Mouse (Mus musculus) liver, adult 2 months (tissue): ENCODE data around the gene Pcif1. TPM values are rescaled to one million over a fixed set of nuclear protein-coding genes. Genes with fewer than 3 reads are reported as not detected.

Experiments
- DNase-seq: peaks from one replicate; pipeline ENCODE4 v3.0.0-alpha.2; 2011; ENCODE audit warnings: low read depth, low spot score; ENCODE audit errors: extremely low read depth
- H3K27ac ChIP-seq: fragments of 200-500 bp; replicated peaks from 2 replicates; pipeline ENCODE4 v1.5.1; 2012; ENCODE audit warnings: low read depth, mild to moderate bottlenecking, control low read depth, inconsistent platforms, low read length; ENCODE audit not compliant: insufficient read depth
- H3K27me3 ChIP-seq: fragments of 200-500 bp; 2 replicates; pipeline ENCODE4 v1.6.1; 2012; ENCODE audit warnings: mild to moderate bottlenecking, moderate library complexity, low read length, inconsistent platforms; ENCODE audit not compliant: control insufficient read depth, insufficient read depth
- H3K36me3 ChIP-seq: fragments of 200-500 bp; 2 replicates; pipeline ENCODE4 v1.6.1; 2012; ENCODE audit warnings: low read length, inconsistent platforms; ENCODE audit not compliant: control insufficient read depth, insufficient read depth
- H3K4me1 ChIP-seq: fragments of 200-500 bp; 2 replicates; pipeline ENCODE4 v1.6.1; 2011; ENCODE audit warnings: low read length; ENCODE audit not compliant: control insufficient read depth, insufficient read depth
- H3K4me3 ChIP-seq: fragments of 200-500 bp; 2 replicates; pipeline ENCODE4 v1.5.1; 2011; ENCODE audit warnings: low read depth, mild to moderate bottlenecking, control low read depth, low read length, moderate library complexity; ENCODE audit not compliant: insufficient read depth
- H3K79me2 ChIP-seq: fragments of 200-500 bp; 2 replicates; pipeline ENCODE4 v1.6.1; 2012; ENCODE audit warnings: inconsistent platforms, mild to moderate bottlenecking, low read length, moderate library complexity; ENCODE audit not compliant: control insufficient read depth, insufficient read depth
- H3K9ac ChIP-seq: fragments of 200-500 bp; 2 replicates; pipeline ENCODE4 v1.6.1; 2012; ENCODE audit warnings: low read depth, mild to moderate bottlenecking, control low read depth, inconsistent platforms, low read length
- CTCF ChIP-seq: fragments of 200-500 bp; IDR thresholded peaks from 2 replicates; pipeline ENCODE4 v1.5.1; 2011; ENCODE audit warnings: low read depth, low read length, control low read depth
- POLR2A ChIP-seq: fragments of 200-500 bp; IDR thresholded peaks from 2 replicates; pipeline ENCODE4 v1.6.1; 2011; ENCODE audit warnings: low read length, control low read depth; ENCODE audit not compliant: insufficient read depth; ENCODE audit errors: extremely low read depth
- WGBS: fragments of 180-500 bp; shearing (Covaris S2); methylation state at CpG from one replicate; pipeline ENCODE4 v1.1.7; 2018; 5-methylcytosine and 5-hydroxymethylcytosine counted together
- polyA plus RNA-seq: library from polyadenylated mRNA; depleted of rRNA; stranded (reverse); fragments of >200 nt; gene quantifications from 2 replicates; pipeline ENCODE4 v1.2.3, GENCODE M21; 2012
- total RNA-seq: library from RNA; depleted of rRNA; stranded (reverse); fragments of >200 nt; gene quantifications from 2 replicates; pipeline ENCODE4 v1.2.3, GENCODE M21; 2014

Gene Pcif1
- total and polyA plus RNA-seq, 2 experiments, result 9.1 to 21.3 TPM

- WGBS, result 94% methylated on average over 2 of the region's 2 CpGs
- Histone ChIP-seq H3K4me1 (peaks cover 2% of the 10 kb centered on the region; the same call in 1 of the 2 replicates), H3K79me2 (no peaks in the 10 kb centered on the region), H3K27ac (no peak overlapping the region), H3K9ac (no peak overlapping the region), H3K27me3 (no peaks in the 10 kb centered on the region), H3K36me3 (peaks cover 20% of the 10 kb centered on the region), H3K4me3 (no peak overlapping the region)
- no peak for TF ChIP-seq POLR2A
- TF ChIP-seq CTCF, result no peak
- DNase-seq, result no peak
Observed at GRCm38 (mm10) chr2:164889960-164890359, 10.9 kb downstream of the Pcif1 start.

- H3K36me3 ChIP-seq, result peaks cover 19% of the 10 kb centered on the region
- H3K4me1 ChIP-seq, result peaks cover 2% of the 10 kb centered on the region; the same call in 1 of the 2 replicates
- no peak for TF ChIP-seq CTCF
- TF ChIP-seq POLR2A, result no peak
- H3K4me3 ChIP-seq, result no peak overlapping the region
- H3K27me3 ChIP-seq, result no peaks in the 10 kb centered on the region
- no peak for DNase-seq
- H3K27ac ChIP-seq, result no peak overlapping the region
- no peak overlapping the region for H3K9ac ChIP-seq
- WGBS, result 91% methylated on average over 24 of the region's 24 CpGs
- H3K79me2 ChIP-seq, result no peaks in the 10 kb centered on the region
Observed at GRCm38 (mm10) chr2:164890411-164891049, 11.4 kb downstream of the Pcif1 start.

GRCm38 (mm10) chr2:164891056-164891834 is 12.1 kb downstream of the Pcif1 start:
- WGBS, result 77% methylated on average over 13 of the region's 13 CpGs
- H3K36me3 ChIP-seq, result peaks cover 22% of the 10 kb centered on the region
- H3K9ac ChIP-seq, result no peak overlapping the region
- H3K79me2 ChIP-seq, result no peaks in the 10 kb centered on the region
- TF ChIP-seq POLR2A (no peak), CTCF (no peak)
- peaks cover 2% of the 10 kb centered on the region; the same call in 1 of the 2 replicates for H3K4me1 ChIP-seq
- H3K4me3 ChIP-seq, result no peak overlapping the region
- DNase-seq, result no peak
- 0 out of 2 replicates have a peak overlapping the region, but pooled peaks have one; percentile 21 for H3K27ac ChIP-seq
- no peaks in the 10 kb centered on the region for H3K27me3 ChIP-seq

GRCm38 (mm10) chr2:164891908-164892695 is 13.0 kb downstream of the Pcif1 start:
- TF ChIP-seq POLR2A, result no peak
- no peak for TF ChIP-seq CTCF
- Histone ChIP-seq H3K36me3 (peaks cover 25% of the 10 kb centered on the region), H3K79me2 (no peaks in the 10 kb centered on the region), H3K9ac (no peak overlapping the region), H3K27ac (peak overlapping the region; percentile 26; the same call in 1 of the 2 replicates), H3K27me3 (no peaks in the 10 kb centered on the region), H3K4me3 (no peak overlapping the region), H3K4me1 (peaks cover 2% of the 10 kb centered on the region; the same call in 1 of the 2 replicates)
- DNase-seq, result peak; percentile 87
- WGBS, result 43% methylated on average over 15 of the region's 15 CpGs

- peaks cover 26% of the 10 kb centered on the region; the same call in 1 of the 2 replicates for H3K36me3 ChIP-seq
- TF ChIP-seq POLR2A (no peak), CTCF (no peak)
- no peak overlapping the region for H3K27ac ChIP-seq
- H3K79me2 ChIP-seq, result no peaks in the 10 kb centered on the region
- DNase-seq, result no peak
- H3K4me1 ChIP-seq, result peaks cover 2% of the 10 kb centered on the region; the same call in 1 of the 2 replicates
- 87% methylated on average over 6 of the region's 6 CpGs for WGBS
- H3K9ac ChIP-seq, result no peak overlapping the region
- H3K27me3 ChIP-seq, result no peaks in the 10 kb centered on the region
- H3K4me3 ChIP-seq, result no peak overlapping the region
Observed at GRCm38 (mm10) chr2:164892696-164893216, 13.7 kb downstream of the Pcif1 start.
